Mouse (Mus musculus) myocyte (in vitro differentiated cells): Measurements from ENCODE around the gene Fam196a.

ENCODE experiments used
- CEBPB ChIP-seq: IDR thresholded peaks from 2 replicates; pipeline ENCODE4 v1.6.1; 2011; ENCODE audit warnings: mild to moderate bottlenecking, moderate library complexity; ENCODE audit not compliant: poor library complexity, insufficient read depth, severe bottlenecking
- E2F4 ChIP-seq: IDR thresholded peaks from one replicate; pipeline ENCODE4 v1.6.1; 2011; ENCODE audit warnings: mild to moderate bottlenecking, control low read depth, moderate library complexity; ENCODE audit not compliant: insufficient read depth
- MAX ChIP-seq: IDR thresholded peaks from one replicate; pipeline ENCODE4 v1.6.1; 2011; ENCODE audit warnings: low read depth, mild to moderate bottlenecking, control low read depth
- MYOD1 ChIP-seq, 3 experiments: IDR thresholded peaks; one replicate each; pipeline ENCODE4 v1.6.1; 2011; ENCODE audit warnings: control low read depth in 2 of 3, low read depth in 2 of 3, mild to moderate bottlenecking in 2 of 3, moderate library complexity in 1 of 3; ENCODE audit not compliant: insufficient read length in 2 of 3, control insufficient read depth in 1 of 3
- MYOG ChIP-seq, 3 experiments: IDR thresholded peaks; one replicate each; pipeline ENCODE4 v1.6.1; 2011; ENCODE audit warnings: control low read depth in 2 of 3, low read depth in 2 of 3, mild to moderate bottlenecking in 2 of 3; ENCODE audit not compliant: insufficient read length in 2 of 3, control insufficient read depth in 1 of 3, insufficient read depth in 1 of 3
- POLR2A ChIP-seq: IDR thresholded peaks from one replicate; pipeline ENCODE4 v1.6.1; 2011; ENCODE audit warnings: low read depth, mild to moderate bottlenecking, control low read depth, moderate library complexity; ENCODE audit not compliant: insufficient read length
- POLR2AphosphoS2 ChIP-seq: IDR thresholded peaks from one replicate; pipeline ENCODE4 v1.6.1; 2011; ENCODE audit warnings: low read depth, control low read depth; ENCODE audit not compliant: insufficient read length
- REST ChIP-seq: IDR thresholded peaks from one replicate; pipeline ENCODE4 v1.6.1; 2011; ENCODE audit warnings: mild to moderate bottlenecking, control low read depth, moderate library complexity; ENCODE audit not compliant: insufficient read depth, insufficient read length
- TCF12 ChIP-seq: IDR thresholded peaks from one replicate; pipeline ENCODE4 v1.6.1; 2011; ENCODE audit warnings: mild to moderate bottlenecking, control low read depth; ENCODE audit not compliant: poor library complexity, insufficient read depth, severe bottlenecking
- TCF3 ChIP-seq: IDR thresholded peaks from one replicate; pipeline ENCODE4 v1.6.1; 2011; ENCODE audit warnings: low read depth, control low read depth; ENCODE audit not compliant: insufficient read length
- USF1 ChIP-seq: IDR thresholded peaks from one replicate; pipeline ENCODE4 v1.6.1; 2011; ENCODE audit warnings: low read depth, mild to moderate bottlenecking, control low read depth, moderate library complexity

DNA sequence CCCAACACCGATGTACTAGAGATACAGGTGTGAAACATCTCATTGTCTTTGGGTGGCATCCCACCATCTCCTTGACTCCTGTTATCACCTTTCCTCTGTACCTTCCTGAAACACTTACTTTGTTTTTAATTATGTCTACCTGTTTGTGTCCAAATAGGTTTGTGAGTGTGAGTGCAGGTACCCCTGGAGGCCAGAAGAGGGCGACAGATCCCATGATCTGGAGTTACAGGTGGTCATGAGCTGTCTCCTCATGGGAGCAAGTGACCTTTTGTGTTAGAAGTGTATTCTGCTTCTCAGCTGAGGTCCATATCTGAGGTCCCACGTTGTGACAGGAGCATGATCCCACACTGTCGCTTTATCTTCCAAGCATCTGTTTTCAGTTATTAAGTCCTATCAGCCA is 22.6 kb upstream of the Fam196a start:
- TF ChIP-seq POLR2A, result no peak
- no peak for TF ChIP-seq POLR2AphosphoS2
- TF ChIP-seq MAX, result no peak
- TF ChIP-seq USF1, result no peak
- no peak for TF ChIP-seq TCF12
- no peak for TF ChIP-seq MYOG (IDR thresholded peaks at IDR 0.05; ENCODE audit: control insufficient read depth in 1 of 3, insufficient read depth in 1 of 3, insufficient read length in 2 of 3, low read depth in 2 of 3)
- no peak for TF ChIP-seq CEBPB
- no peak for TF ChIP-seq E2F4
- no peak for TF ChIP-seq MYOD1 (IDR thresholded peaks at IDR 0.05; ENCODE audit: control insufficient read depth in 1 of 3, insufficient read length in 2 of 3, low read depth in 2 of 3)
- TF ChIP-seq TCF3, result no peak
- TF ChIP-seq REST, result no peak
